Mouse (Mus musculus) layer of hippocampus, adult 8-10 months (tissue): Measurements from ENCODE around the gene Slc25a12. TPM values are rescaled to one million over a fixed set of nuclear protein-coding genes. Genes with fewer than 3 reads are reported as not detected.

Source experiments
- DNase-seq, 2 experiments: peaks; one replicate each; pipeline ENCODE4 v3.0.0; 2022; ENCODE audit warnings: low spot score in 2 of 2
- total RNA-seq, 4 experiments: library from RNA; stranded (reverse); gene quantifications; 2 replicates each; pipeline ENCODE4 v1.2.4; 2022

Gene Slc25a12
- total RNA-seq, 4 experiments from 2014 or later, result 162 to 175 (median 163) TPM

GRCm38 (mm10) chr2:71309726-71310125 is 57.8 kb downstream of the Slc25a12 start:
- DNase-seq, result no peak

GRCm38 (mm10) chr2:71306357-71306756 is 61.2 kb downstream of the Slc25a12 start:
- DNase-seq, result no peak

DNA sequence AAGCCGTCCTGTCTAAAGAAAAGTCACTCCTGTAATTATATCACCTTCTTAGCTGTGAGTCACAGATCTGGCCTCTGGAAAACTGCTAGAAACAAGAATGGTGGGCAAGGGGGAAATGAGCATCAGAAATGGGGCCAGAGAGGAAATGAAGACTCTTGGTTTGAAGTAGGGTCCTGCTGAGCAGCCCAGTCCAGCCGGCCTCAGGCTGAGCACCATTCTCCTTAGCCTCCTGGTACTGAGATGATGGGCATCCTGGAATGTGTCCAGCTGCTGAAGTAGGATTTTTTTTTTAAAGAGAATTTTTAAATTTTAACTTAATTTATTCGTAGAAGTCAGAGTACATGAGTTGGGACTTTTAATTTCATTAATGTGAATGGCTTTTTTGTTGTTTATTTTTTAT is 62.7 kb downstream of the Slc25a12 start:
- DNase-seq, result no peak

DNA sequence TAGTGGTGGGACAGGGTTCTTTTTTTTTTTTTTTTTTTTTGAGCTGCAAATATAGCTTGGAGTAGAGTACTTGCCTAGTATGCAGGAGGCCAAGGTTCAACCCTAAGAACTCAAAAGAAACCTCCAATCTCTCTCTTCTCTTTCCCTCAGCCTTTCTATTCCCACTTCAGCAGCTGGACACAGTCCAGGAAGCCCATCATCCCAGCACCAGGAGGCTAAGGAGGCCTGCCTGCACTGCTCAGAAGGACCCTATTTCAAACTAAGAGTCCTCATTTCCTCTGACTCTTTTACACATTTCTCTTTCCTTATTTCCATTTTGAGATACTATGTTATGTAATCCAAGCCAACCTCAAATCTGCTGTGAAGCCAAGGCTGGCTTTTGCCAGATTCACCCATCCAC is 64.3 kb downstream of the Slc25a12 start:
- DNase-seq, result no peak

DNA sequence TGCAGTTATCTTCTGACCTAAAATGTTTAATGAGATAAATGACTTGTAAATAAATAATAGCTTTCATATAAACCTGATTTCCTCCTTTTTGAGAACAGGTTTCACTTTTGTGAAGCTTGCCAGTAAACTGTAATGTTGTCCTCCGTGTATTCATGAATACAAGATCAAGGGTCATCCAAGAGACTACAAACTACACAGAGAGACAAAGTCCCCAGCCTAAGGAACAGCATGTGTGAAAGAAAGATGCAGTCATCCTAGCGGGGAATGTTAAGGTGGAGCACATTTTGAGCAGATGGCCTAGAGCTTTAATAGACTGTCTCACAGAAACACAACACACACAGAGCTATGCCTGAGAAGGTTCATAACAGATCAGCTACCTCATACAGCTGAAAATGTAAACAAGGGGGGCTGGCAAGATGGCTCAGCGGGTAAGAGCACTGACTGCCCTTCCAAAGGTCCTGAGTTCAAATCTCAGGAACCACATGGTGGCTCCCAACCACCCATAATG is 65.3 kb downstream of the Slc25a12 start:
- DNase-seq, result no peak

- no peak for DNase-seq
Measured at GRCm38 (mm10) chr2:71298729-71299128, 68.8 kb downstream of the Slc25a12 start.

DNA sequence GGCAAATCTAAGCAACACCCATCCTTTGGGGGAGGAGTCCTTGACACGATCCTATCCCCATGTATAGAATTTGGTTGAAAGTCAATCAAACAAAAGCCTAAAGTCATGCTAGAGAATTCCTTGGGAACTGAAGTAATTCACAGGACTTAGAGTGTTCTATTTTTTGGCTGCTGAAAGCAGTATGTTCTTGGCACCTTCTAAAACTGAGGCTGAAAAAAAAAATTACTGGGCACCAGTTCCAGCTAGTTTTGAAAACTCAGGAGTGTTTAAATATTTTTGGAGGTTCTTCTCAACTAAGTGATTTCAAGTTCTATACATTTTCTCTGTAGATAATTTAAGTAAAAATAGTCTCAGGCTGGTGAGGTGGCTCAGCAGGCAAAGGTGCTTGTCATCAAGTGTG is 70.0 kb downstream of the Slc25a12 start:
- DNase-seq, result no peak

GRCm38 (mm10) chr2:71295844-71296243 is 71.7 kb downstream of the Slc25a12 start:
- DNase-seq, result no peak

DNA sequence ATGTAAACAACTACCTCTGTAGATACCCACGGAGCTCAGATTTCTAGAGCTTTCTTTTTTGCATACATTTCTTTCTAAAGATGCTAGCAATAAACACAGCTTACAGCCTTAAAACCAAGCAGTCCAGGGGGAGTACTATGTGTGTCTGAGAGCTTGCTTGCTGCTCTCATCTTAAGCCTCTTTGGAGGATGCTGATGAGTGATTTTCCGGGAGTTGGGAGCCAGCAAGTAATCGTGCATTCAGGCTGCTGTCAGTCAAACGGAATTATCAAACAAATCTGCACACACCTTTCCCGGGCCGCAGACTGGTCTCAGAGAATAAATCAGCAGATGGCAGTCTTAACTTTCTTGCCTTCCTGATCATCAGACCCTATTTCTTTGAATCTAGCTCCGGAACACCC is 73.1 kb downstream of the Slc25a12 start:
- DNase-seq, result no peak

- no peak for DNase-seq
Measured at GRCm38 (mm10) chr2:71293983-71294382, 73.6 kb downstream of the Slc25a12 start.

GRCm38 (mm10) chr2:71291566-71291965 is 76.0 kb downstream of the Slc25a12 start:
- no peak for DNase-seq

- peak; percentile 37 to 48 for DNase-seq
Measured at GRCm38 (mm10) chr2:71290107-71290775, 77.3 kb downstream of the Slc25a12 start.

DNA sequence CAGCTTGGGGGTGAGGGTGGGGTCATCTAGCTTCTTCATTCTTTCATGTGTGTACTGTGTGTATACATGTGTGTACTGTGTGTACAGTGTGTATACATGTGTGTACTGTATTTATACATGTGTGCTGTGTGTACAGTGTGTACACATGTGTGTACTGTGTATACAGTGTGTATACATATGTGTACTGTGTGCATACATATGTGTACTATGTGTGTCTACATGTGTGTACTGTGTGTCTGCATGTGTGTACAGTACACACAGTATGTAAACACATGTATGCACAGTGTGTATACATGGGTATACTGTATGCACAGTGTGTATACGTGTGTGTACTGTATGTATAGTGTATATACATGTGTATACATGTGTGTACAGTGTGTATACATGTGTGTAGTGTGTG is 85.6 kb downstream of the Slc25a12 start:
- no peak for DNase-seq

GRCm38 (mm10) chr2:71278791-71279775 is 88.5 kb downstream of the Slc25a12 start:
- peak in 1 of 2 experiments; percentile 56 for DNase-seq

DNA sequence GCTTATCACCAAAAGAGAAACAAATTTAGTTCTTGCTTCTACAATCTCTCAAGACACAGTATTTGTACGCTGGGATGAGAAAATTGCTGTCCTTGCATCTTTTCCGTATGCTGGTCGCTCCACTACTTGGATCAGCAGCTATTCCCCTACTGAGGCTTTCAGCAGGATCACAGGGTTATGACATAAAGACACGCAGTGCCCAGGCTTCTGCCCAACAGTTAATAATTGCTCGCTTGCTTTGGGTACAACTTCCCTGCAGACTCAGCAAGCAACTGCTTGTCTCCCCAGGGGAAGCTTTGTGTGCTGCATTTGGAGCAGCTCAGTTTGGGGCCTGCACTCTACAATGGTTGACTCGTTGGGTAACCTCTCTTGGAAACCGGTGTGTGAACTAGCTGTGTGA is 91.8 kb downstream of the Slc25a12 start:
- no peak for DNase-seq

DNA sequence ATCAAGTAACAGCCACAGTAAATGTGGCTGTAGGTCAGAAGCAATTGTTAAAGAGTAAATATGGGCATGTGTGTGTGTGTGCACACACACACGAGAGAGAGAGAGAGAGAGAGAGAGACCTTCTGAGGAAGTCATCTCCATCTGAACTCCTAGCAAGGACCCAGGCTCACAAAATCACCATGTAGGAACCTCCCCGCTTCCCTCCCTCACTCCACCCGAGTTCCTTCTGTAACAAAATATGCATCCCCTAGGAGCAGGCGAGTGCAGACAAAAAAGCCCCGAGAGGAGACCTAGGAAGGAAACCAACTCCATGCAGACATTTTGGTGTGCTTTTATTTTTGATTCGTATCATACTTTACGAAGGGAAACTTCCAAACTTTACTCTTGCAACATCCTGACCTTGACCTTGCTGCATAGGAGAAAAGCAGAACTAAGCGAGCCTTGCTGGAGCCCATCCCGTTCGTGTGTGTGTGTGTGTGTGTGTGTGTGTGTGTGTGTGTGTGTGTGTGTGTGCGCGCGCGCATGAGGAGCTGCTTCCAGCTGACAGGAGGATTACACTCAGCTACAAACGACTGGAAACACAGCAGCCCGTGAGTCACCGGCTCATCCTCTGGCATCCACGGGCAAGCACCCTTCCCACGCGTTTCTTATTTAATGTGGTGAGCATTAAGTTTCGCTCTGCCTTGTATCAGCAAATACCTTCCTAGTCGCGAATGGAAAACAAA is 93.4 kb downstream of the Slc25a12 start:
- no peak for DNase-seq

GRCm38 (mm10) chr2:71270085-71270484 is 97.5 kb downstream of the Slc25a12 start:
- DNase-seq, result no peak

DNA sequence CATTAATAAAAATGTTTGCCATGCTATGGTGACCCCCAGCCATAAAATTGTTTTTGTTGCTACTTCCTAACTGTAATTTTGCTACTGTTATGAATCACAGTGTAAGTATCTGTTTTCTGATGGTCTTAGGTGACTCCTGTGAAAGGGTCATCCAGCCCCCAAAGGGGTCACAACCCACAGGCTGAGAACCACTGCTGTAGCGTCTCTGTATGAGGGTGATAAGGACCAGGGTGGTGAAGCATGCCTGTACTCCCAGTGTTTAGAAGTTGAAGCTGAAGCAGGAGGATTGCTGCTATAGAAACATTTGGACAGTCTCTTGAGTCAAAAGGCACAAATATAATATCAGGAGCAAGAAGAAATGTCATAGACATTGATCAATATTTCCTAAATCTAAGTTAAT is 98.2 kb downstream of the Slc25a12 start:
- DNase-seq, result no peak

DNA sequence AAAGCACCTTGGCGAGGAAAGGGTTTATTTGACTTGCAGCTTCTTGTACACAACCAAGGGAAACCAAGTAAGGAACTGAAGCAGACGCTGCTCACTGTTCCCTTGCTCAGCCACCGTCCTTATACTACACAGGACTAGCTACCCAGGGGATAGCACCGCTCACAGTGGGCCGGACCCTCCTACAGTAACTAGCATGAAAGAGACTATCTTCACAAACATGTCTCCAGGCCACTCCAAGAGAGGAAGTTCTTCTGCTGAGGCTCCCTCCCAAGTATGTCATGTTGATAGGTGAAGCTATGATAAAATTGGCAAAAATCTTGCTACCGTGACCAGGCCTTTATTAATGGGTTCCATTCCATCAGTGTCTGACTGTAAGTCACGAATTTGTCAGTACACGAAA is 98.9 kb downstream of the Slc25a12 start:
- DNase-seq, result no peak

DNA sequence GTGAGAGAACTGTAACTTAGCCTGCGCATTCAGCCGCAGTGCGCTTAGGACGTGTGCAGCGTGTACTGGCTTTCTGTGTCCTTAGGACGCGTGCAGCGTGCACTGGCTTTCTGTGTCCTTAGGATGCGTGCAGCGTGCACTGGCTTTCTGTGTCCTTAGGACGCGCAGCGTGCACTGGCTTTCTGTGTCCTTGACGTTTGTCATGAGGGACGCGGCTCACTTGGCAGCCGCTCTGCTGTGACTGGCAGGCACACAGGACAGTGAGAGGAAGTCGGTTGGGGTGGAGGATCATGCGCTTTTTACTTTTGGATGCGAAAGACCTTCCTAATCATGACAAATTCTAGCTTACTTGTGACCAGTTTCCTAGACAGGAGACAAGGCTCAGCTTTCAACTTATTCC is 103.0 kb downstream of the Slc25a12 start:
- no peak for DNase-seq

DNA sequence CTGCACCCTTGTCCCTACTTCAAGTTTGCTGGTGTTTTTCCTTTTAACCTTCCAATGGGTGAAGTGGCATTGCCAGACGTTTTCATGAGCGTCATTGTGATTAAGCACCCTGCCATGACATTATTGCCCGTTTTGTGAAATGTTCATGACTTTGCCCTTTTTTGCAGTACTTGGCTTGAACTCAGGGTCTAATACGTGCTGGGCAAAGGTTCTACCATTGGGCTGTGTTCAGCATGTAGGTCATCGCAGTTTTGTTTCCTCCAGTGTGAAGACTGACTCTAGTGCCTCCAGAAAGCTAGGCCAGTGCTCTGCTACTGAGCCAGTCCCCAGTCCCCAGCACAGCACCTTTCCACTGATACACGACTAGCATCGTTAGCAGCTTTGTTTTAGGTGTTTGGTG is 111.0 kb downstream of the Slc25a12 start:
- DNase-seq, result no peak

DNA sequence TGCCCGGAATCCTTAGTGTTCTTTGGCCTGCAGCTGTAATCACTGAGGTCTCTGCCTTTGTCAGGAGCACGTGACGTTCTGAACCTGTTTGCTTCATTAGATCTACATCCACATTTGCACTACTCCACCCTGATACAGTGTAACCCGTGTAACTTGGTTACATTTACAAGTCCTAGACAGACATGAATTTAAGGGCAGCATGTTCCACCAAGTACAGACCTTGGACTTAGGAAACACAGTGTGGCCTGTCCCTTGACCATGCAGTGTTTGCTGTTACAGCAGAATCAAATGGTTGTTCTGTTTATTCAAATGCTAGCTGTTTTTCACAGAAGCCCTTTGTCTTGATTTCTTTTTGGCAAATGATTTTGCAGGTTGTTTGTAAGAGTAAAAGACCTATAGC is 112.7 kb downstream of the Slc25a12 start:
- no peak for DNase-seq
